Mouse (Mus musculus): Measurements from ENCODE around the gene Ints5. TPM values are rescaled to one million over a fixed set of nuclear protein-coding genes. Genes with fewer than 3 reads are reported as not detected.
"Not testable (repeated sequence)": the region's sequence is repeated elsewhere in the genome, so short reads cannot be mapped to it uniquely, and the experiment has no call there.

The Ints5 gene
- polyA plus RNA-seq, 1 experiment from 2014 or later: 31.2 TPM

- no peak for ATAC-seq
- in situ Hi-C loops (cut with MboI; ENCODE audit: low pct_unique_long_range_greater_than_20kb): no loop called here
- POLR2A ChIA-PET: no interaction called here
- CTCF ChIA-PET: no interaction called here
- no peak for DNase-seq (ENCODE audit: low read depth, low spot score)
- no peaks in the 10 kb centered on the region for H3K27me3 ChIP-seq
- no peak for TF ChIP-seq CTCF (IDR thresholded peaks at IDR 0.05)
Observed at GRCm38 (mm10) chr19:8883616-8884015, 9.2 kb upstream of the Ints5 start, which contains the start of the genes Lbhd1 and Gm49403. TSS of gene Lbhd1 (plus strand) at chr19:8883732. TSS of gene Gm49403 (plus strand) at chr19:8883930.

GRCm38 (mm10) chr19:8886916-8887584 is 5.8 kb upstream of the Ints5 start:
- ChIA-PET CTCF (interaction anchor here (1.2 to 1.9 kb wide), 5 partner anchors 12 to 54 kb away, joined by 3 to 5 read pairs (median 3); partner anchors contain the start of gene Mta2), POLR2A (no interaction called here)
- no peaks in the 10 kb centered on the region for H3K27me3 ChIP-seq
- in situ Hi-C loops (cut with MboI; ENCODE audit: low pct_unique_long_range_greater_than_20kb): no loop called here
- DNase-seq (ENCODE audit: low read depth, low spot score) (no peak), ATAC-seq (no peak)
- TF ChIP-seq CTCF (IDR thresholded peaks at IDR 0.05): no peak

- ATAC-seq: no peak
- POLR2A ChIA-PET: interaction anchor here (0.6 to 2.0 kb wide), 5 partner anchors 8 to 222 kb away, joined by 3 to 5 read pairs (median 3); partner anchors contain the start of gene Ubxn1
- DNase-seq (ENCODE audit: low read depth, low spot score): no peak
Observed at GRCm38 (mm10) chr19:8887585-8888463, 5.0 kb upstream of the Ints5 start.

GRCm38 (mm10) chr19:8888511-8889385 is 4.1 kb upstream of the Ints5 start, which contains the start of the genes 1810009A15Rik and Gm49416:
TSS of gene 1810009A15Rik (plus strand) at chr19:8888853.
TSS of gene Gm49416 (plus strand) at chr19:8888926.
- no peak for TF ChIP-seq CTCF (IDR thresholded peaks at IDR 0.05)
- DNase-seq (ENCODE audit: low read depth, low spot score): peak; percentile 76
- CTCF ChIA-PET: interaction anchor here (1.4 to 1.9 kb wide), 4 partner anchors 9 to 53 kb away, joined by 3 to 4 read pairs (median 3); partner anchors contain the start of gene Mta2
- in situ Hi-C loops (cut with MboI; ENCODE audit: low pct_unique_long_range_greater_than_20kb): no loop called here
- H3K27me3 ChIP-seq: no peaks in the 10 kb centered on the region
- ATAC-seq: peak; percentile 94
- POLR2A ChIA-PET: interaction anchor here (0.7 to 2.0 kb wide), 6 partner anchors 9 to 221 kb away, joined by 3 to 5 read pairs (median 4); partner anchors contain the start of gene Ubxn1

More at GRCm38 (mm10) chr19:8887585-8888463, 5.0 kb upstream of the Ints5 start:
- in situ Hi-C loops (cut with MboI; ENCODE audit: low pct_unique_long_range_greater_than_20kb): no loop called here
- CTCF ChIA-PET: interaction anchor here (1.2 to 1.9 kb wide), 6 partner anchors 8 to 54 kb away, joined by 3 to 5 read pairs (median 3); partner anchors contain the start of gene Mta2
- no peak for TF ChIP-seq CTCF (IDR thresholded peaks at IDR 0.05)
- no peaks in the 10 kb centered on the region for H3K27me3 ChIP-seq

GRCm38 (mm10) chr19:8895397-8895960 is 2.7 kb downstream of the Ints5 start:
- in situ Hi-C loops (cut with MboI; ENCODE audit: low pct_unique_long_range_greater_than_20kb): no loop called here

GRCm38 (mm10) chr19:8896231-8896630 is 3.4 kb downstream of the Ints5 start:
- DNase-seq (ENCODE audit: low read depth, low spot score); H3K27me3 ChIP-seq; in situ Hi-C loops (cut with MboI; ENCODE audit: low pct_unique_long_range_greater_than_20kb); ATAC-seq; CTCF ChIA-PET: not testable (repeated sequence)
- POLR2A ChIA-PET: interaction anchor here (0.5 kb wide), 1 partner anchor 125 kb away, joined by 3 read pairs; no protein-coding TSS in a partner anchor

More at GRCm38 (mm10) chr19:8895397-8895960, 2.7 kb downstream of the Ints5 start:
- CTCF ChIA-PET: no interaction called here
- no peak for ATAC-seq
- POLR2A ChIA-PET: interaction anchor here (0.5 kb wide), 1 partner anchor 124 kb away, joined by 3 read pairs; no protein-coding TSS in a partner anchor
- H3K27me3 ChIP-seq: no peaks in the 10 kb centered on the region
- TF ChIP-seq CTCF (IDR thresholded peaks at IDR 0.05): no peak
- DNase-seq (ENCODE audit: low read depth, low spot score): no peak

- POLR2A ChIA-PET: interaction anchor here (0.6 to 1.0 kb wide), 2 partner anchors 12 to 71 kb away, joined by 3 read pairs; no protein-coding TSS in a partner anchor
- ATAC-seq: peak; percentile 2
- DNase-seq (ENCODE audit: low read depth, low spot score); in situ Hi-C loops (cut with MboI; ENCODE audit: low pct_unique_long_range_greater_than_20kb); H3K27me3 ChIP-seq; CTCF ChIA-PET: not testable (repeated sequence)
Observed at GRCm38 (mm10) chr19:8897211-8897864, 4.5 kb downstream of the Ints5 start.

GRCm38 (mm10) chr19:8897865-8898495 is 5.2 kb downstream of the Ints5 start, which contains the start of gene Ganab:
TSS of gene Ganab (plus strand) at chr19:8898071.
- H3K27me3 ChIP-seq: no peaks in the 10 kb centered on the region
- ChIA-PET POLR2A (interaction anchor here (0.5 to 1.0 kb wide), 3 partner anchors 13 to 70 kb away, joined by 3 read pairs; no protein-coding TSS in a partner anchor), CTCF (no interaction called here)
- in situ Hi-C loops (cut with MboI; ENCODE audit: low pct_unique_long_range_greater_than_20kb): no loop called here
- TF ChIP-seq CTCF (IDR thresholded peaks at IDR 0.05): no peak
- ATAC-seq (peak; percentile 92), DNase-seq (ENCODE audit: low read depth, low spot score) (peak; percentile 68)
